Mouse (Mus musculus): ENCODE measurements around the gene Fstl3. TPM values are rescaled to one million over a fixed set of nuclear protein-coding genes. Genes with fewer than 3 reads are reported as not detected.

Fstl3 gene
- polyA plus RNA-seq, 1 experiment from 2014 or later: 1.1 TPM

GRCm38 (mm10) chr10:79822372-79822771, 45.3 kb downstream of the Fstl3 start:
- no peak overlapping the region for H3K27ac ChIP-seq (ENCODE audit: low read length)
- 21% methylated on average over 17 of the region's 17 CpGs for WGBS
- H3K4me3 ChIP-seq (replicated peaks; ENCODE audit: low read length): no peak overlapping the region
- H3K36me3 ChIP-seq (ENCODE audit: control insufficient read depth, insufficient read depth): peaks cover 12% of the 10 kb centered on the region
- H3K9me3 ChIP-seq (ENCODE audit: control insufficient read depth, low read length): no peaks in the 10 kb centered on the region
- no peak overlapping the region for H3K9ac ChIP-seq (replicated peaks; ENCODE audit: low read depth, low read length)
- ATAC-seq: no peak
- H3K4me1 ChIP-seq (replicated peaks; ENCODE audit: control insufficient read depth, insufficient read depth, low read length): 0 out of 2 replicates have a peak, but pooled peaks cover 3% of the 10 kb centered on the region
- H3K4me2 ChIP-seq (ENCODE audit: low read length): no peak overlapping the region
- no peaks in the 10 kb centered on the region for H3K27me3 ChIP-seq (replicated peaks; ENCODE audit: control insufficient read depth, insufficient read depth, low read length)

GRCm38 (mm10) chr10:79823011-79823410, 45.9 kb downstream of the Fstl3 start:
- 0 out of 2 replicates have a peak, but pooled peaks cover 3% of the 10 kb centered on the region for H3K4me1 ChIP-seq (replicated peaks; ENCODE audit: control insufficient read depth, insufficient read depth, low read length)
- H3K4me2 ChIP-seq (ENCODE audit: low read length): no peak overlapping the region
- ATAC-seq: no peak
- no peaks in the 10 kb centered on the region for H3K27me3 ChIP-seq (replicated peaks; ENCODE audit: control insufficient read depth, insufficient read depth, low read length)
- no peaks in the 10 kb centered on the region for H3K9me3 ChIP-seq (ENCODE audit: control insufficient read depth, low read length)
- 81% methylated on average over 6 of the region's 6 CpGs for WGBS
- H3K9ac ChIP-seq (replicated peaks; ENCODE audit: low read depth, low read length): no peak overlapping the region
- H3K4me3 ChIP-seq (replicated peaks; ENCODE audit: low read length): no peak overlapping the region
- H3K36me3 ChIP-seq (ENCODE audit: control insufficient read depth, insufficient read depth): peaks cover 12% of the 10 kb centered on the region
- no peak overlapping the region for H3K27ac ChIP-seq (ENCODE audit: low read length)

- Histone ChIP-seq H3K9ac (replicated peaks; ENCODE audit: low read depth, low read length) (no peak overlapping the region), H3K27me3 (replicated peaks; ENCODE audit: control insufficient read depth, insufficient read depth, low read length) (no peaks in the 10 kb centered on the region), H3K27ac (ENCODE audit: low read length) (no peak overlapping the region), H3K36me3 (ENCODE audit: control insufficient read depth, insufficient read depth) (peaks cover 9% of the 10 kb centered on the region), H3K4me3 (replicated peaks; ENCODE audit: low read length) (no peak overlapping the region), H3K9me3 (ENCODE audit: control insufficient read depth, low read length) (no peaks in the 10 kb centered on the region), H3K4me2 (ENCODE audit: low read length) (no peak overlapping the region), H3K4me1 (replicated peaks; ENCODE audit: control insufficient read depth, insufficient read depth, low read length) (0 out of 2 replicates have a peak, but pooled peaks cover 3% of the 10 kb centered on the region)
- 80% methylated on average over 6 of the region's 6 CpGs for WGBS
- ATAC-seq: no peak
Measured at GRCm38 (mm10) chr10:79824413-79824812, 47.3 kb downstream of the Fstl3 start.

- no peaks in the 10 kb centered on the region for H3K9me3 ChIP-seq (ENCODE audit: control insufficient read depth, low read length)
- no peak for ATAC-seq
- WGBS: 85% methylated on average over 3 of the region's 3 CpGs
- no peak overlapping the region for H3K4me3 ChIP-seq (replicated peaks; ENCODE audit: low read length)
- H3K27ac ChIP-seq (ENCODE audit: low read length): no peak overlapping the region
- no peaks in the 10 kb centered on the region for H3K36me3 ChIP-seq (ENCODE audit: control insufficient read depth, insufficient read depth)
- H3K4me1 ChIP-seq (replicated peaks; ENCODE audit: control insufficient read depth, insufficient read depth, low read length): no peaks in the 10 kb centered on the region
- H3K4me2 ChIP-seq (ENCODE audit: low read length): no peak overlapping the region
- no peaks in the 10 kb centered on the region for H3K27me3 ChIP-seq (replicated peaks; ENCODE audit: control insufficient read depth, insufficient read depth, low read length)
- no peak overlapping the region for H3K9ac ChIP-seq (replicated peaks; ENCODE audit: low read depth, low read length)
Measured at GRCm38 (mm10) chr10:79831583-79831982, 54.5 kb downstream of the Fstl3 start.

Other genes with a start within 250 kb of the Fstl3 start
- 9.0 and 11.6 TPM in 2 replicates for gene Plpp2, start 243.5 kb upstream of the Fstl3 start, polyA plus RNA-seq (2015; fragmentation: Nextera tagmentation; extraction: Ambion mirVana)
- gene Mier2, start 222.1 kb upstream of the Fstl3 start, polyA plus RNA-seq (2015; fragmentation: Nextera tagmentation; extraction: Ambion mirVana): 59.8 and 68.5 TPM in 2 replicates
- not detected in 2 replicates for gene Theg, start 189.9 kb upstream of the Fstl3 start, polyA plus RNA-seq (2015; fragmentation: Nextera tagmentation; extraction: Ambion mirVana)
- 0.25 and 0.32 TPM in 2 replicates for gene C2cd4c, start 163.2 kb upstream of the Fstl3 start, polyA plus RNA-seq (2015; fragmentation: Nextera tagmentation; extraction: Ambion mirVana)
- 12.3 and 16.0 TPM in 2 replicates for gene Shc2, start 139.4 kb upstream of the Fstl3 start, polyA plus RNA-seq (2015; fragmentation: Nextera tagmentation; extraction: Ambion mirVana)
- gene Odf3l2, start 131.5 kb upstream of the Fstl3 start, polyA plus RNA-seq (2015; fragmentation: Nextera tagmentation; extraction: Ambion mirVana): 0.28 TPM in 1 of 2 replicates, not detected in the other
- 0.57 and 1.0 TPM in 2 replicates for gene Madcam1, start 112.7 kb upstream of the Fstl3 start, polyA plus RNA-seq (2015; fragmentation: Nextera tagmentation; extraction: Ambion mirVana)
- 75.9 and 76.6 TPM in 2 replicates for gene Tpgs1, start 107.9 kb upstream of the Fstl3 start, polyA plus RNA-seq (2015; fragmentation: Nextera tagmentation; extraction: Ambion mirVana)
- 61.1 and 71.1 TPM in 2 replicates for gene Cdc34, start 95.1 kb upstream of the Fstl3 start, polyA plus RNA-seq (2015; fragmentation: Nextera tagmentation; extraction: Ambion mirVana)
- gene Gzmm, start 88.3 kb upstream of the Fstl3 start, polyA plus RNA-seq (2015; fragmentation: Nextera tagmentation; extraction: Ambion mirVana): 1.7 and 1.8 TPM in 2 replicates
- gene Bsg, start 72.8 kb upstream of the Fstl3 start, polyA plus RNA-seq (2015; fragmentation: Nextera tagmentation; extraction: Ambion mirVana): 726 and 729 TPM in 2 replicates
- 0.39 and 0.52 TPM in 2 replicates for gene Hcn2, start 60.6 kb upstream of the Fstl3 start, polyA plus RNA-seq (2015; fragmentation: Nextera tagmentation; extraction: Ambion mirVana)
- gene Polrmt, start 30.7 kb upstream of the Fstl3 start, polyA plus RNA-seq (2015; fragmentation: Nextera tagmentation; extraction: Ambion mirVana): 47.1 and 50.0 TPM in 2 replicates
- 0.25 and 0.73 TPM in 2 replicates for gene Fgf22, start 22.2 kb upstream of the Fstl3 start, polyA plus RNA-seq (2015; fragmentation: Nextera tagmentation; extraction: Ambion mirVana)
- gene Rnf126, start 10.3 kb upstream of the Fstl3 start, polyA plus RNA-seq (2015; fragmentation: Nextera tagmentation; extraction: Ambion mirVana): 85.8 and 87.2 TPM in 2 replicates
- 0.36 and 0.62 TPM in 2 replicates for gene Prss57, start 13.7 kb downstream of the Fstl3 start, polyA plus RNA-seq (2015; fragmentation: Nextera tagmentation; extraction: Ambion mirVana)
- gene Palm, start 16.3 kb downstream of the Fstl3 start, polyA plus RNA-seq (2015; fragmentation: Nextera tagmentation; extraction: Ambion mirVana): 327 and 349 TPM in 2 replicates
- 0.48 and 1.2 TPM in 2 replicates for gene Misp, start 43.7 kb downstream of the Fstl3 start, polyA plus RNA-seq (2015; fragmentation: Nextera tagmentation; extraction: Ambion mirVana)
- gene Ptbp1, start 77.2 kb downstream of the Fstl3 start, polyA plus RNA-seq (2015; fragmentation: Nextera tagmentation; extraction: Ambion mirVana): 98.3 and 107 TPM in 2 replicates
- 12.4 and 15.3 TPM in 2 replicates for gene Prtn3, start 97.2 kb downstream of the Fstl3 start, polyA plus RNA-seq (2015; fragmentation: Nextera tagmentation; extraction: Ambion mirVana)
- 415 and 495 TPM in 2 replicates for gene Plppr3, start 97.4 kb downstream of the Fstl3 start, polyA plus RNA-seq (2015; fragmentation: Nextera tagmentation; extraction: Ambion mirVana)
- not detected in 2 replicates for gene Elane, start 109.0 kb downstream of the Fstl3 start, polyA plus RNA-seq (2015; fragmentation: Nextera tagmentation; extraction: Ambion mirVana)
- not detected in 2 replicates for gene Cfd, start 113.6 kb downstream of the Fstl3 start, polyA plus RNA-seq (2015; fragmentation: Nextera tagmentation; extraction: Ambion mirVana)
- 53.8 and 54.0 TPM in 2 replicates for gene Med16, start 131.7 kb downstream of the Fstl3 start, polyA plus RNA-seq (2015; fragmentation: Nextera tagmentation; extraction: Ambion mirVana)
- 17.7 and 36.3 TPM in 2 replicates for gene Gm26602, start 133.6 kb downstream of the Fstl3 start, polyA plus RNA-seq (2015; fragmentation: Nextera tagmentation; extraction: Ambion mirVana)
- gene Kiss1r, start 139.7 kb downstream of the Fstl3 start, polyA plus RNA-seq (2015; fragmentation: Nextera tagmentation; extraction: Ambion mirVana): 2.7 and 3.6 TPM in 2 replicates
- 289 and 309 TPM in 2 replicates for gene R3hdm4, start 143.9 kb downstream of the Fstl3 start, polyA plus RNA-seq (2015; fragmentation: Nextera tagmentation; extraction: Ambion mirVana)
- 2.4 and 3.5 TPM in 2 replicates for gene Arid3a, start 149.8 kb downstream of the Fstl3 start, polyA plus RNA-seq (2015; fragmentation: Nextera tagmentation; extraction: Ambion mirVana)
- gene Wdr18, start 182.9 kb downstream of the Fstl3 start, polyA plus RNA-seq (2015; fragmentation: Nextera tagmentation; extraction: Ambion mirVana): 81.8 and 97.7 TPM in 2 replicates
- 0.29 and 0.60 TPM in 2 replicates for gene Grin3b, start 193.4 kb downstream of the Fstl3 start, polyA plus RNA-seq (2015; fragmentation: Nextera tagmentation; extraction: Ambion mirVana)
- 12.3 and 12.8 TPM in 2 replicates for gene Tmem259, start 207.1 kb downstream of the Fstl3 start, polyA plus RNA-seq (2015; fragmentation: Nextera tagmentation; extraction: Ambion mirVana)
- 30.5 and 31.3 TPM in 2 replicates for gene Cnn2, start 211.3 kb downstream of the Fstl3 start, polyA plus RNA-seq (2015; fragmentation: Nextera tagmentation; extraction: Ambion mirVana)
- 3.9 and 4.7 TPM in 2 replicates for gene Abca7, start 219.2 kb downstream of the Fstl3 start, polyA plus RNA-seq (2015; fragmentation: Nextera tagmentation; extraction: Ambion mirVana)
- 1.2 and 1.8 TPM in 2 replicates for gene Arhgap45, start 239.4 kb downstream of the Fstl3 start, polyA plus RNA-seq (2015; fragmentation: Nextera tagmentation; extraction: Ambion mirVana)

Measured in forebrain, embryonic 16.5 days (tissue).